Mouse (Mus musculus): Measurements from ENCODE around the gene Bmp8a. TPM values are rescaled to one million over a fixed set of nuclear protein-coding genes. Genes with fewer than 3 reads are reported as not detected.

Gene Bmp8a
- polyA plus RNA-seq (2014; fragmentation: Nextera tagmentation; extraction: Ambion mirVana) = 0.10 TPM in 1 of 2 replicates, not detected in the other

DNA sequence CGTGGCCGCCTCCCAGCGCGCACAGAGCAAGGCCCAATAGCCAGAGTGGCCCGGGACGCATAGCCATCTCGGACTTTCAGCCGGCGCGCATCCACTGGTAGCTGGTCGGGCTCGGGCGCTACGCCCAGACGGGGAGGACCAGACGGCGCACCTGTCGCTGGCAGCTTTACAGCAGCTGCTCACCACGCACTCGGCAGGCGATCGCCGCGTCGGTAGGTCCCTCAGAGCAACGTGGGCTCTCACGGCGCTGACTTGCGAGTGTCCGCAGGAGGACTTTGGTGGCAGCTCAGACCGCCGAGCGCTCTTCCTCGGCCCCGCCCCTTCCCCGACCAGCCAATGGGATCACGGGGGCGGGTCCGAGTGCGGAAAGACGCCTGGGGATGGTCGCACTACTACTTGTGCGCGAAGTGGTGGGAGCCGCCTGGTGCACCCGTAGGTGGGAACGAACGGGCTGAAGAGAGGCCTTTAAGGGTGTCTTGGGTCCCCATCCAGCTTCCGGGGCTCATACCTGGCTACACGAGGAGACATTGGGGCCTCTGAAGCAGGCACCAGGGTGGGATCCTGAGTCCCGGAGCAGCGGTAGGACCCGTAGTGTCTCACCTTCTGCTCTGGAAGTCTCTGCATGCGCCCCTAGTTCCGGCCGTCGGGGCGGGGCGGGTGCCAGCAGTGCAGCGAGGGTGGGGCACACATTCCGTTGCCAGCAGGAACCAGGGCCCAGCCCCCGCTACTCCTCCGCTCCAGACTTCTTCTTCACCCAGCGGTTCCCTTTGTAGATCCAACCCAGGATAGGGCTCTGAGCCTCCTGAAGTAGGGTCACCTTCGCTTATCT, at the start of gene Bmp8a:
Gene Bmp8a (minus strand): TSS at position 611 of the 829 bp plus-strand sequence.
- WGBS (ENCODE audit: insufficient replicate concordance) = under 1% methylated on average over 64 of the region's 65 CpGs
- Histone ChIP-seq H3K27ac (ENCODE audit: low read depth, low read length) (no peak within 1 kb of the TSS), H3K4me2 (peak within 1 kb of the TSS; percentile 99), H3K27me3 (ENCODE audit: control insufficient read depth, insufficient read depth, low read length) (peaks cover 36% of the 10 kb centered on the region), H3K4me1 (ENCODE audit: control insufficient read depth, insufficient read depth, low read length) (peaks cover 15% of the 10 kb centered on the region), H3K9ac (ENCODE audit: low read depth, low read length) (peak within 1 kb of the TSS; percentile 35; the same call in 1 of the 2 replicates), H3K9me3 (replicated peaks; ENCODE audit: control insufficient read depth, low read length) (no peaks in the 10 kb centered on the region), H3K4me3 (ENCODE audit: low read depth, low read length) (peak within 1 kb of the TSS; percentile 59), H3K36me3 (ENCODE audit: control insufficient read depth, insufficient read depth, low read length) (no peaks in the 10 kb centered on the region)
- peak; percentile 81 for ATAC-seq (replicated peaks; ENCODE audit: insufficient number of reproducible peaks, low FRiP score, low TSS enrichment)

DNA sequence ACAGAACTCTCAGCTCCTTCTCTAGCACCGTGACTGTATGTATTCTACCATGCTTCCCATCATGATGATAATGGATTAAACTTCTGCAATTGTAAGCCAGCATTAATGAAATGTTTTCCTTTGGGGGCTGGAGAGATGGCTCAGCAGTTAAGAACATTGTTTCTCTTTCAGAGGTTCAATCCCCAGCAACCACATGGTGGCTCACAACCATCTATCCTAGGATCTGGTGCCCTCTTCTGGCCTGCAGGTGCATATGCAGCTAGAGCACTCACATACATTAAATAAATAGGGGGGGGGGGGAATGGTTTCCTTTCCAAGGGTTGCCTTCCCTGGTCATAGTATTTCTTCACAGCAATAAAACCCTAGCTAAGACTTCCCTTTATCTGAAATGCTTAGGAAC, 49.1 kb upstream of the Bmp8a start:
- ATAC-seq (replicated peaks; ENCODE audit: insufficient number of reproducible peaks, low FRiP score, low TSS enrichment) = no peak
- WGBS (ENCODE audit: insufficient replicate concordance) = 97% methylated on average over 1 of the region's 1 CpGs
- Histone ChIP-seq H3K4me2 (no peak overlapping the region), H3K4me3 (ENCODE audit: low read depth, low read length) (no peak overlapping the region), H3K9me3 (replicated peaks; ENCODE audit: control insufficient read depth, low read length) (no peaks in the 10 kb centered on the region), H3K9ac (ENCODE audit: low read depth, low read length) (no peak overlapping the region), H3K27ac (ENCODE audit: low read depth, low read length) (no peak overlapping the region), H3K27me3 (ENCODE audit: control insufficient read depth, insufficient read depth, low read length) (no peaks in the 10 kb centered on the region), H3K4me1 (ENCODE audit: control insufficient read depth, insufficient read depth, low read length) (no peaks in the 10 kb centered on the region), H3K36me3 (ENCODE audit: control insufficient read depth, insufficient read depth, low read length) (peaks cover 50% of the 10 kb centered on the region)

DNA sequence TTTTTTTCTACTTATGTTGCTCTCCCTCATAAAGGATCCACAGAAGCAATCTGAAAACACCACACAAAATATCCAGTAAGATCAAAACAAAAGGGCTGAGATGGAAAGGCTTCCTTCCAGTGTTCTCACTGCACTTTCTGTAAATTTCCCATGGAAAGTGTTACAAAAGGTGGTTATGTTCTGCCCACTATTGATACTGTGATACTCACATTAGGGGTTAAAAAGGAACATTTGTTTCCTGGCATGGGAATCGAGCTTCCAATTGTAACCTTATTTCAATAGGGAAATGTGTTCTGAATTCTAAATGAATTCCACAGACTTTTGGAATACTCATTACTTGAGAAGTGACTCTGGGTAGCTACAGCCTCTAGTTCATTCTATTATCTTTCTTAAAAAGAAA, 42.0 kb upstream of the Bmp8a start:
- Histone ChIP-seq H3K4me1 (ENCODE audit: control insufficient read depth, insufficient read depth, low read length) (no peaks in the 10 kb centered on the region), H3K36me3 (ENCODE audit: control insufficient read depth, insufficient read depth, low read length) (peaks cover 51% of the 10 kb centered on the region), H3K27ac (ENCODE audit: low read depth, low read length) (no peak overlapping the region), H3K4me2 (no peak overlapping the region), H3K9ac (ENCODE audit: low read depth, low read length) (no peak overlapping the region), H3K9me3 (replicated peaks; ENCODE audit: control insufficient read depth, low read length) (no peaks in the 10 kb centered on the region), H3K4me3 (ENCODE audit: low read depth, low read length) (no peak overlapping the region), H3K27me3 (ENCODE audit: control insufficient read depth, insufficient read depth, low read length) (no peaks in the 10 kb centered on the region)
- 84% methylated on average over 1 of the region's 1 CpGs for WGBS (ENCODE audit: insufficient replicate concordance)
- no peak for ATAC-seq (replicated peaks; ENCODE audit: insufficient number of reproducible peaks, low FRiP score, low TSS enrichment)

DNA sequence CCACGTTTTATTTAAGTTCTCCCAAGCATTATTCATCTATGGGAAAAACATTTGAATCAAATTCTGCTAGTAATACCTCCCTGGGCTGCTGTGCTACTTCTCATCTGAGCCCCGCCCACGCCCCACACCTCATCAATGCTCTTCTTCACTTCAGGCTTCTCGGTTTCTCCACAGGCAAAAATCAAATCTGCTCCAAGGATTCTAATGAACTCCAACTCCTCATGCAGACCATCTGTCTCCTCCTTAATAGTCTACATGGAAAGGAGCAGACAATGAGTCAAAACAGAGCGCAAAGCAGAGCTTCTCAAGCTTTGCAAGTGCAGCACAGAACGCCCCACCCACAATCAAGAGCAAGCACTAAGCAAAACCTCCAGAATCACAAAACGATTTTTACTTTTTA, 40.1 kb upstream of the Bmp8a start:
- Histone ChIP-seq H3K4me2 (no peak overlapping the region), H3K27me3 (ENCODE audit: control insufficient read depth, insufficient read depth, low read length) (no peaks in the 10 kb centered on the region), H3K4me3 (ENCODE audit: low read depth, low read length) (no peak overlapping the region), H3K9ac (ENCODE audit: low read depth, low read length) (no peak overlapping the region), H3K27ac (ENCODE audit: low read depth, low read length) (no peak overlapping the region), H3K36me3 (ENCODE audit: control insufficient read depth, insufficient read depth, low read length) (peaks cover 42% of the 10 kb centered on the region), H3K9me3 (replicated peaks; ENCODE audit: control insufficient read depth, low read length) (no peaks in the 10 kb centered on the region), H3K4me1 (ENCODE audit: control insufficient read depth, insufficient read depth, low read length) (no peaks in the 10 kb centered on the region)
- ATAC-seq (replicated peaks; ENCODE audit: insufficient number of reproducible peaks, low FRiP score, low TSS enrichment) = no peak
- 87% methylated on average over 7 of the region's 7 CpGs for WGBS (ENCODE audit: insufficient replicate concordance)

DNA sequence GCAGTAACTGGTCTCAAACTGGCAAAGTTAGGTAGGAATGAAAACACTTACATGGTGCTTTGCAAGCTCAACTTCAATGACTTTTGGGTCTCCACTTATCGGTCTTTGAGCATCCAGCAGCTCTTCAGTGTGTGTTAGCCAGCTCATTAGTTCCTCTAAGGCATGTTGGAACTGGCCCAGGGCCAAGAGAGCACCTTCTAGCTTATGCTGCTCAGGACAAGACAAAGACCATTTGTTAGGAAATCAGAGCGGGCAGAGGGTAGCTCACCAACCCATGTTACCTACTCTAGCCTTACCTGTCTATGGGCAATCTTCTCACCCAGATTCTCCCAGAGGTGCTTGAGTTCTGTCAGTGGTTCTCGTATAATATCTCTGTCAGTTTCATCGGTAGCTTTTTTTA, 39.0 kb upstream of the Bmp8a start:
- Histone ChIP-seq H3K36me3 (ENCODE audit: control insufficient read depth, insufficient read depth, low read length) (peaks cover 46% of the 10 kb centered on the region), H3K4me1 (ENCODE audit: control insufficient read depth, insufficient read depth, low read length) (no peaks in the 10 kb centered on the region), H3K27ac (ENCODE audit: low read depth, low read length) (no peak overlapping the region), H3K27me3 (ENCODE audit: control insufficient read depth, insufficient read depth, low read length) (no peaks in the 10 kb centered on the region), H3K4me2 (no peak overlapping the region), H3K9ac (ENCODE audit: low read depth, low read length) (no peak overlapping the region), H3K4me3 (ENCODE audit: low read depth, low read length) (no peak overlapping the region), H3K9me3 (replicated peaks; ENCODE audit: control insufficient read depth, low read length) (no peaks in the 10 kb centered on the region)
- no peak for ATAC-seq (replicated peaks; ENCODE audit: insufficient number of reproducible peaks, low FRiP score, low TSS enrichment)
- WGBS (ENCODE audit: insufficient replicate concordance) = 89% methylated on average over 4 of the region's 4 CpGs

DNA sequence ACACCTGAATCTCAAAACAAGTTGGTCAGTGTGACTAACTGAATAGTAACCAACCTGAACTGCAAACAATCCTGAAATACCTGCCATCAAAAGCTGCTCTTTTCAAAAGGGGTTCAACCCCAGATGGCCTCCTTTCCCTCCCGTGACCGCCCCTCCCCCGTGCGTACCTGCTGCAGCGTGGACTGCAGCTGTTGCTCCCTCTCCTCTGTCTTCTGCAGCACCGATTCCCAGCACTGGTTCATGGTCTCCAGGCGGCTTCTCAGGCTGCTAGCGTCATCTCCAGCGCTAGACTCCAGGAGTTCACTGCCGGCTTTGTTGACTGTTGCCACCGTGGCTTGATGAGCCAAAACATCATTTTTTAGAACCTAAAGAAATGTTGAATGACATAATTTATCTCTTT, 38.5 kb upstream of the Bmp8a start:
- H3K4me3 ChIP-seq (ENCODE audit: low read depth, low read length) = no peak overlapping the region
- no peak overlapping the region for H3K9ac ChIP-seq (ENCODE audit: low read depth, low read length)
- H3K4me2 ChIP-seq = no peak overlapping the region
- no peak overlapping the region for H3K27ac ChIP-seq (ENCODE audit: low read depth, low read length)
- no peak for ATAC-seq (replicated peaks; ENCODE audit: insufficient number of reproducible peaks, low FRiP score, low TSS enrichment)
- H3K36me3 ChIP-seq (ENCODE audit: control insufficient read depth, insufficient read depth, low read length) = peaks cover 46% of the 10 kb centered on the region
- no peaks in the 10 kb centered on the region for H3K9me3 ChIP-seq (replicated peaks; ENCODE audit: control insufficient read depth, low read length)
- no peaks in the 10 kb centered on the region for H3K4me1 ChIP-seq (ENCODE audit: control insufficient read depth, insufficient read depth, low read length)
- WGBS (ENCODE audit: insufficient replicate concordance) = 88% methylated on average over 11 of the region's 11 CpGs
- H3K27me3 ChIP-seq (ENCODE audit: control insufficient read depth, insufficient read depth, low read length) = no peaks in the 10 kb centered on the region

DNA sequence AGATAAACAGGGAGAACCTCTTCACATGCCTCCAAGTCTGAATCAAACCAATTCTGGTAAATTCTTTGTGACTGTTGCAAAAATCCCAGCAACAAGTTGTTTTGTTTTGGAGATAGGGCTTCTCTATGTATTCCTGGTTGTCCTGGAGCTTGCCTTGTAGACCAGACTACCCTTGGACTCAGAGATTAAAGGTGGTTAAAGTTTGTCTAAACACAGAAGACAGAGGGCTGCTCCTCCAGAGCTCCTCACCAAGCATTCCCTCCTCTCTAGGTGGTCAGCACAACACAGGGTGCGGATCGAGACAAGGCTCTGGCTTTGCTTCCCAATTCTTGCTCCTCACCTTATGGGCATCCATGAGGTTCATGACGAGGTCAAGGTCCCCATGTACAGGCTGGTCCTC, 33.0 kb upstream of the Bmp8a start:
- peaks cover 55% of the 10 kb centered on the region for H3K36me3 ChIP-seq (ENCODE audit: control insufficient read depth, insufficient read depth, low read length)

DNA sequence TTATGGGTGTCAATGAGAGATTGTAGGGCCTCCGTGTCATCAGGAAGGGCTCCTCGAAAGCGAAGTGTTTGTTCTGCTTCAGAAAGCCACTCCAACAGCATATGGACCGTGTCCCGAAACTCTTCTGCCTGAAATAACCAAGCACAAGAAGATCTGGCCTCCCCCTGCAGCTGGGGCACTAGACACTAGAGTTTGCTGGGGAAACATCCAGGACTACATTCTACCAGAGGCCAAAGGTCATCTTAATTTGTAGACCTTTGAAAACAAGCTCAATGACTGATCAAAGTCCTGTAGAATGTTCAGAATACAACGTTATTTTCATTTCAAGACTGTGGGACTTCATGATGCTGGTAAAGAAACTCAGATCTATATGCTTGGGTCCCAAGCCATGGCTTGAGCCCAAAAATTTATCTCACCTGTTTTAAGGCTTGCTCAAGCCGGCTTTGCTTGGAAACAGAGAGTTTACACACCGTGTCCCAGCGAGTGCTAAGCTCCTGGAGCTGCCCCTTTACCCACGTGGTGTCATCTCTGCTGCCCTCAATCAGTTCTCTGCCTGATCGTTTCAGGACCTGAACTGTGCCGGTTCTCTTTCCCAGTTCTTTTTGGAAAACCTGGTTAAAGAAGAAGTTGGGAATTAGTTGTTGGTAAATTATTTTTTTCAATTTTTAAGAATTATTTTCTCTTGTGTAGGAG, 31.4 kb upstream of the Bmp8a start:
- ATAC-seq (replicated peaks; ENCODE audit: insufficient number of reproducible peaks, low FRiP score, low TSS enrichment) = no peak
- 93% methylated on average over 12 of the region's 12 CpGs for WGBS (ENCODE audit: insufficient replicate concordance)
- Histone ChIP-seq H3K9ac (ENCODE audit: low read depth, low read length) (no peak overlapping the region), H3K4me1 (ENCODE audit: control insufficient read depth, insufficient read depth, low read length) (no peaks in the 10 kb centered on the region), H3K27ac (ENCODE audit: low read depth, low read length) (no peak overlapping the region), H3K27me3 (ENCODE audit: control insufficient read depth, insufficient read depth, low read length) (no peaks in the 10 kb centered on the region), H3K36me3 (ENCODE audit: control insufficient read depth, insufficient read depth, low read length) (peaks cover 67% of the 10 kb centered on the region), H3K4me3 (ENCODE audit: low read depth, low read length) (no peak overlapping the region), H3K9me3 (replicated peaks; ENCODE audit: control insufficient read depth, low read length) (no peaks in the 10 kb centered on the region), H3K4me2 (no peak overlapping the region)

More for the DNA sequence above, 33.0 kb upstream of the Bmp8a start:
- Histone ChIP-seq H3K4me3 (ENCODE audit: low read depth, low read length) (no peak overlapping the region), H3K9me3 (replicated peaks; ENCODE audit: control insufficient read depth, low read length) (no peaks in the 10 kb centered on the region), H3K4me2 (no peak overlapping the region), H3K27me3 (ENCODE audit: control insufficient read depth, insufficient read depth, low read length) (no peaks in the 10 kb centered on the region), H3K9ac (ENCODE audit: low read depth, low read length) (no peak overlapping the region), H3K4me1 (ENCODE audit: control insufficient read depth, insufficient read depth, low read length) (no peaks in the 10 kb centered on the region), H3K27ac (ENCODE audit: low read depth, low read length) (no peak overlapping the region)
- ATAC-seq (replicated peaks; ENCODE audit: insufficient number of reproducible peaks, low FRiP score, low TSS enrichment) = no peak
- 92% methylated on average over 3 of the region's 3 CpGs for WGBS (ENCODE audit: insufficient replicate concordance)

Data from heart, embryonic 11.5 days (tissue).